Mouse (Mus musculus): Measurements from ENCODE around the gene Atp5g1.
A peak's percentile ranks its signal among the peaks of the same experiment; 100 is the strongest.
"Not testable (repeated sequence)": the region's sequence is repeated elsewhere in the genome, so short reads cannot be mapped to it uniquely, and the experiment has no call there.

Atp5g1 gene

DNA sequence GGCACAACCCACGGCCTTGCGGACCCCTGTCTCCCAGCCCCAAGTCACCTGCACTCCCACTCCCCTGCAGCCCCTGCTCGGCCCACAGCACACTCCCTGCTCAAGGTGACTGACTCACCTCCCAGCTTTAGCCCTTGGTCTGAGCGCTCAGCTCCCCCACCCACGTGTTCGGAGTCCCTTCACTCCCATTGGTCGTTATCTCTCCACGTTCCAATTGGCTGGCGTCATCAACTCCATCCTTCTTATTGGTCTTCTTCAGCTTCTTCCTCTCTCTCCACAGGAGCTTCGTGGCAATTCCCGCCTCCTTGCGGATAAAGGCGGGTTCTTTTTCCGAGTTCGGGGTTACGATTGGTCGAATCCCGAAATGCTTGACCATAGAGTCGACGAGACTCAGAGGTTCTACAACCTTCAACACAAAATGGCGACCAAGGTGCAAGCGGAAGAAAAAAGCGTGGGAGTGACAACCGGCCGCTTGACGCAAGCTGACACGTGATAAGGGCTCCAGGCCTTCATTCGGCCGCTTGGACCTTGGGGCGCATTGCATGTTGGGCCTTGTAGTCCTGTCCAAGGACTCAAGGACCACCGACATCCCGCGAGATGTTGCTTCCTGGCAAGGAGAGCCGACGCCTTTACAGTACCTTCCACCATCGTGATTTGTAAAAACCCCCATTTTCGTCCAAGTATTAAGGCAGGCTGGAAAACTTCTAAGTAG is at the start of gene Atp5g1:
Gene Atp5g1 (minus strand): TSS at position 162 of the 712 bp plus-strand sequence.
- peak; percentile 95 for DNase-seq (ENCODE audit: extremely low spot score, low spot score)

DNA sequence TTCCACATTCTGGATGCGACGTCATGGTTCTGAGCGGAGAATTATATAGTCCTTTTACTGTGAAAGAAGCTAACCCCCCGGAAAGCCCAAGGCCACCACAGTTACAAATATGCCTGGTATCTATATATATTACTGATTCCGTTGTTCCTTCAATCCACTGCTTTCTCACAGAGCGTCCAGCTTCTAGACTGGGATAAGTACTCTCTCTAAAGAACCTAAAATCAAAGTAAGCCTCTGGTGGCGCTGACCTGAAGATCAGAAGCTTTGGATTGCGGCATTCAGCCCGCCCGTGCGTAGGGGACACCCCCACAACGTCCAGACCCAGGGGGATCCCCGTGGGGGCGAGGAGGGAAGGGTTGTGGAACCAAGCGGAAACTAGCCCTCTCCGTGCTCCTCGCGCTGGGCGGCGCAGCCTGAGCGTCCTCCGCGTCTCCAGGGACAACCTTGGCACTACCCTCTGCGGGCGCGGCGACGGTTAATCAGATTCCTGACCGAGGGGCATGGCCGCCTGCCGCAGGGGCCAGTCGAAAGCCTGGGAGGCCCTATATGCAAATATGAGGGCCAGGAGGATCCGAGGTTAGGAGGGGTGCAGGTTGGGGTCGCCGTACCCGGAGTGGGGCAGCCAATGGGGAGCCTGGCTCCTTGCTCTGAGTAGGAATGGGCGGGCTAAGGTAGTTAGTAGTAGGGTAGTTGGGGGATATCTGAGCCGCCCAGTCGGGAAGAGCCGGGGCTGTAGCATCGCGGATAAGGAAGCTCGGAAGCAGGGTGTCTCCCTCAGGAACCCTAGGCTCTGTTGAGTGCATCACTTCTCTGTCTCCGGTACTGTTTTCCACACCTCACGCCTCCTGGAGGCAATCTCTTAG is 48.8 kb upstream of the Atp5g1 start:
- DNase-seq (ENCODE audit: extremely low spot score, low spot score) = peak; percentile 56

- not testable (repeated sequence) for DNase-seq (ENCODE audit: extremely low spot score, low spot score)
Measured at GRCm38 (mm10) chr11:96122806-96123205, 47.3 kb upstream of the Atp5g1 start.

- DNase-seq (ENCODE audit: extremely low spot score, low spot score) = no peak
Measured at GRCm38 (mm10) chr11:96119401-96119800, 43.9 kb upstream of the Atp5g1 start.

- not testable (repeated sequence) for DNase-seq (ENCODE audit: extremely low spot score, low spot score)
Measured at GRCm38 (mm10) chr11:96116925-96117324, 41.5 kb upstream of the Atp5g1 start.

DNA sequence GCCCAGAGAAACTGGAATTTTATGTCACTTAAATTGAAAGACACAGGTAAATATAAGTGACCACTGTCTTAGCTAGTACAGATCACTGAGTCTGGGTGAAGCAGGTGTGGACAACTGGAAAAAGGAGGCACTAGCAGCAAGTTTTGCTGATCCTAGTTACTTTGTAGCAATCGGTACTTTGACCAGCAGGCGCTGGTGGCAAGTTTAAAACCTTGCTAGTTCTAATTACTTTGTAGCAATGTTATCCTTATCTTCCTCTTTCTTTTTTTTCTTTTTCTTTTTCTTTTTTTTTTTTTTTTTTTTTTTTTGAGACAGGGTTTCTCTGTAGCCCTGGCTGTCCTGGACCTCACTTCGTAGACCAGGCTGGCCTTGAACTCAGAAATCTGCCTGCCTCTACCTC is 40.6 kb upstream of the Atp5g1 start:
- no peak for DNase-seq (ENCODE audit: extremely low spot score, low spot score)

GRCm38 (mm10) chr11:96115416-96115815 is 39.9 kb upstream of the Atp5g1 start:
- DNase-seq (ENCODE audit: extremely low spot score, low spot score) = no peak

DNA sequence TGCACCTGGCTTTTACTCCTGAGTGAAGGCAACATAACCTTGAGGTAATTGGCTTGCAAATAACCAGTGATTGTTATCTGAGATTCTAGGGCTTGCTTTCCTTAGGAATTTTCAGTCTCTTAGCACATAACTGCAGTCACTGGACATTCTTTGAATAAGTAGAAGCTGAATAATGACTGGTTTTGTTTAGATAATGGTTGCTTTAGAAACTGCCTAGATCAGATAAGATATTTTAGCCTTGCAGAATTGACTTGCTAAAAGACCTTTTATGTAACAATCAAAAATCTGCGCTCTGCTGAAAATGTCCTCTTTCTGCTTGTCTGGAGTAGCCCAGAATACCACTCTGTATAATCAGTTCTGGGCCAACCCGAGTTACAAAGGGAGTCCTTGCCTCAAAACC is 38.6 kb upstream of the Atp5g1 start:
- DNase-seq (ENCODE audit: extremely low spot score, low spot score) = no peak

GRCm38 (mm10) chr11:96111751-96112150 is 36.3 kb upstream of the Atp5g1 start, which contains the start of gene Calcoco2:
Calcoco2 (minus strand) TSS chr11:96111964.
- no peak for DNase-seq (ENCODE audit: extremely low spot score, low spot score)

DNA sequence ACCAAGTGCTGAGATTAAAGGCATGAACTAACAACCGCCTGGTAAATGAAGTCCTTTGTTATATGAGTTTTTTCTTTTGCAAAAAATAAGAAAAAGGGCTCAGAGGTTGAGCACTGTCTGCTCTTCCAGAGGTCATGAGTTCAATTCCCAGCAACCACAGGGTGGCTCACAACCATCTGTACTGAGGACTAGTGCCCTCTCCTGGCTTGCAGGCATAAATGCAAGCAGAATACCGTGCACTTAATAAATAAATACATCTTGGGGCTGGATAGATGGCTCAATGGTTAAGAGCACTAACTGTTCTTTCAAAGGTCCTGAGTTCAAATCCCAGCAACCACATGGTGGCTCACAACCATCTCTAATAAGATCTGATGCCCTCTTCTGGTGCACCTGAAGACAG is 35.5 kb upstream of the Atp5g1 start:
- not testable (repeated sequence) for DNase-seq (ENCODE audit: extremely low spot score, low spot score)

DNA sequence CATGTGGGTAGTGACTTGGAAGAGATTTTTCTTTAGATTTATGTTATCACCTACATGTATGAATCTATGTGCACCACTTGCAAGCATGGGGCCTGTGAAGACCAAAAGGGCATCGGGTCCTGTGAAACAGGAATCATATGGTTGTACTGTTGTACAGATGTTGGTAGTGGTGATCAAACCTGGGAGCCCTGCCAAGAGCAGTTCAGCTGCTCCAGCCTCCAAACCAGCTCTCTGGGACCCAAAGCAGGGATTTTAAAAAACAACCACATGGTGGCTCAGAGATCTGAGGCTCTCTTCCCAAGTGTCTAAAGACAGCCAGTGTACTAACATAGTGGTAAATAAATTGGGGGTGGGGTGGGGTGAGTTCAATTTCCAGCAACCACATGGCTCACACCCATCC is 32.9 kb upstream of the Atp5g1 start:
- no peak for DNase-seq (ENCODE audit: extremely low spot score, low spot score)

- peak; percentile 55 for DNase-seq (ENCODE audit: extremely low spot score, low spot score)
Measured at GRCm38 (mm10) chr11:96093361-96093760, 17.9 kb upstream of the Atp5g1 start.

DNA sequence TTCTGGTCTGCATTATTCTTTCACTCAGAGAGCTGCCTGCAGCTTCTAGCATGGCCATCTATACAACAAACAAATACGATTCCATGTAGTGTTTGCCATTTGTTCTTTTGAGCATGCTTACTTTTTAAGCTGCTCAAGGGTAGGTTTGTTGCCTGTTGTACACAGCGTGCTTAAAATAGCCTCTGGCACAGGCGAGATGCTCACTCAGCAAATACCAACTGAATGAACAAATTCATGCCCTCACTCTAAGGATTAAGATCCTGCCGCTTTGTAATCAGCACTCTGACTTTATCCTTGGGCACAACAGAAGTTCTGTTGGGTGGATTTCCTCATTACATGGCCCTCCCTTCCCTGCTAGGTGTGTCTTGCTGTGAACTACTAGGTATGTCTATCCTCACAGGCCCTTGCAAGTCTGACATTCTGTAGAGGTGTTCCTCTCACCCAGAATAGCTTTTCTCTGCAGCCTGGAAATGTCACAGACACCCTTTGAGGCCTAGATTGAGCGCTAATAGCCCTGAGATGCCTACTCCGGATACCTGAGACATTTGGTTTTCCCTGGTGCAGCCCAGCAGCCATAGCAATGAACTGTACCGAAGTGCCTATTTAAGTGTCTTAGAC is 17.3 kb upstream of the Atp5g1 start:
- DNase-seq (ENCODE audit: extremely low spot score, low spot score) = peak; percentile 16

DNA sequence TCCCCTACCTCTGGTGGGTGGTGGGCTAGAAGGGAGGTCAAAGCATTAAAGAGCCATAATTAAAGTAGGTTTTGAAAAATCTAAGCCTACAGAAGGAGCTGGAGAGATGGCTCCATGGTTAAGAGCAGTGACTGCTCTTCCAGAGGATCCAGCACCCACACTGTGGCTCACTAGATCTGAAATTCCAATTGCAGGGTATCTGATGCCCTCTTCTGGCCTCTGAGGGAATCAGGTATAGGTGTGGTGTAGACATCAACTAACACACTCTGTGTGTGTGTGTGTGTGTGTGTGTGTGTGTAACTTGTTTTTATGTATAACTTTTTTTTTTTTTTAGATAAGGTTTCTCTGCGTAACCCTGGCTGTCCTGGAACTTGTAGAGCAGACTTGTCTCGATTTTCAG is 15.6 kb upstream of the Atp5g1 start:
- no peak for DNase-seq (ENCODE audit: extremely low spot score, low spot score)

DNA sequence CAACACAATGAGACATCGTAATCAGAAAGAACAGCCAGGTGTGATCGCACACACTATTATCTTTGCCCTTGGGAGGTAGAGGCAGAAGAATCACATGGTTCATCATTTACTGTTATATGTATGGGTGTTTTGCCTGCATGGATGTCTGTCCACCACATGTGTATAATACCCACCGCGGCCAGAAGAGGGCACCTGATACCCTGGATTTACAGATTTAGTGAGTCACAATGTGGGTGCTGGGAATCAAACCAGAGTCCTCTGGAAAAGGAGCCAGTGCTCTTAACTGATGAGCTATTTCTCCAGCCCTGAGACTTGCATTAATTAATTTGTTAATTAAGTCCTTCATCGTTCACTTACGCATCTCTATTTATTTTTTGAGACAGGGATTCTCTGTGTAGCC is 12.5 kb upstream of the Atp5g1 start:
- DNase-seq (ENCODE audit: extremely low spot score, low spot score) = no peak

GRCm38 (mm10) chr11:96082682-96083081 is 7.2 kb upstream of the Atp5g1 start:
- DNase-seq (ENCODE audit: extremely low spot score, low spot score) = no peak

- DNase-seq (ENCODE audit: extremely low spot score, low spot score) = no peak
Measured at GRCm38 (mm10) chr11:96080736-96081135, 5.3 kb upstream of the Atp5g1 start.

GRCm38 (mm10) chr11:96076221-96077105 is 993 bp upstream of the Atp5g1 start:
- peak; percentile 14 for DNase-seq (ENCODE audit: extremely low spot score, low spot score)

DNA sequence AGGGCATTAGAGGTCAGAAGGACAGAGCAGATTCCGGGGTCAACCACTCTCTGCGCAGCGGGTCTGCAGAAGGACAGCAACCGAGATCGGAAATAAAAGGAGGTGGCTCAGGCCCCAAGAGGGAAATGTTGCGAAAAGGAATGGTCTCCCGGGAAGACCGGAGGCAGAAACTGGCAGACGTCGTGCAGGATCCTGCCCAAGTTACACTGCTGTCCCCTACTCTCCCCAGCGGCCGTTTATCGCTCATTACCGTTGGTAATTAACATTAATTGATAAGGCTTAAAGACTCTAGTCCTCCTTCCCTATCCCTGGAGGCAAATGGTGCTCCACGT is 327 bp downstream of the Atp5g1 start:
- DNase-seq (ENCODE audit: extremely low spot score, low spot score) = no peak

DNA sequence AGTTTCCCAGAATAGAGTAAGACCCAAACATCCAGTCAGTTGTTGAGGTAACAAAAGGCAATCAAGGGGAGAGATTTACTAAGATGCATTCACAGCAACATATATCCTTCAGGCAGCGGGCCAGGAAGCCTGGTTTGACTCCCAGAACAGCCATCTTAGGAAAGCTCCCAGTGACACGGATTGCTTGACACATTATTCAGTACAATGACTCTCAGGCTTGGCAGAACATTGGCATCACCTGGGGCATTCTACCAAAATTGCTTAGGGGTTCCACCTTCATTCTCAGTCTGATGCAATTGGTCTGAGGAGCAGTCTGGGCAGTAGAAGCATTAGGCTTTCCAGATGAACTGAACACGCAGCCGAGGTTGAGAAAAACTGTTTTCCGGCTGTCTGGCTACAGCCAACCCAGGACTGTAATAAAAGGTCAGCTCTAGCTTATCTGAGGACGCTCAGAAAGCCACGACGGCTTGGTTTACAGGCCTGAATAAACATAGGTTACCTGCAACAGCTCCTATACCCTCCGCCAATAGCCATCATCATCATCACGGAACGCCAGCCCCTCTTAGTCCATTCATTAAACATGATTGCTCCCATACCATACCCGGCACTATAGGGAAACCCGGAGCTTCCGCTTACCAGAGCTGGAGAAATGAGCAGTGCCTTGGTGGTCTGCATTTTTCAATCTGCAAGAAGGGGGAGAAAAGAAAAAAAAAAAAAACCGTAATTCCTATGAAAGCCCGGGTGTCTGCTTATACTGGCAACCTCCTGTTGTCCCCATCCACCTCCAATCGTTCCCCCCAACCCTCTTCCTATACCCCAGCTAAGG is 906 bp downstream of the Atp5g1 start:
- DNase-seq (ENCODE audit: extremely low spot score, low spot score) = no peak

Data from neural tube, embryonic 10.5 days (tissue).